Mouse (Mus musculus) intestine, postnatal 0 days (tissue): ENCODE measurements at regions not wholly inside any gene's neighbourhood (a gene's known extent, or its start where the extent isn't known, plus 50 kb on each side); places are given as distances from the start of the nearest gene placed in this dataset.

Experiments used
- ATAC-seq: fragments of 200-750 bp; cut with Nextera tagmentation; 2 replicates; pipeline ENCODE4 v1.8.0; 2017; ENCODE audit warnings: mild to moderate bottlenecking, moderate TSS enrichment, moderate library complexity
- H3K27ac ChIP-seq: fragments of 300-500 bp; sonication (generic); 2 replicates; pipeline ENCODE4 v1.5.1; 2014; ENCODE audit warnings: mild to moderate bottlenecking, low read depth, low read length, moderate library complexity
- H3K27me3 ChIP-seq: fragments of 300-500 bp; sonication (generic); replicated peaks from 2 replicates; pipeline ENCODE4 v1.6.1; 2014; ENCODE audit warnings: low read length, mixed read lengths; ENCODE audit not compliant: control insufficient read depth, insufficient read depth
- H3K36me3 ChIP-seq: fragments of 300-500 bp; sonication (generic); 2 replicates; pipeline ENCODE4 v1.6.1; 2014; ENCODE audit warnings: mild to moderate bottlenecking, moderate library complexity; ENCODE audit not compliant: control insufficient read depth, insufficient read depth
- H3K4me1 ChIP-seq: fragments of 300-500 bp; sonication (generic); replicated peaks from 2 replicates; pipeline ENCODE4 v1.6.1; 2014; ENCODE audit warnings: antibody characterized with exemption, low read length, mixed read lengths; ENCODE audit not compliant: control insufficient read depth, insufficient read depth
- H3K4me2 ChIP-seq: fragments of 300-500 bp; sonication (generic); replicated peaks from 2 replicates; pipeline ENCODE4 v1.6.1; 2014; ENCODE audit warnings: low read depth, mild to moderate bottlenecking, moderate library complexity
- H3K4me3 ChIP-seq: fragments of 300-500 bp; sonication (generic); 2 replicates; pipeline ENCODE4 v1.5.1; 2014; ENCODE audit warnings: low read depth, low read length
- H3K9ac ChIP-seq: fragments of 300-500 bp; sonication (generic); 2 replicates; pipeline ENCODE4 v1.6.1; 2014; ENCODE audit warnings: mild to moderate bottlenecking, low read depth, low read length
- H3K9me3 ChIP-seq: fragments of 300-500 bp; sonication (generic); 2 replicates; pipeline ENCODE4 v1.6.1; 2016; ENCODE audit warnings: mixed run types; ENCODE audit not compliant: control insufficient read depth
- CTCF ChIP-seq: sonication (generic); IDR thresholded peaks from 2 replicates; pipeline ENCODE4 v1.5.1; 2016; ENCODE audit warnings: low read depth, mild to moderate bottlenecking, control low read depth, antibody characterized with exemption, moderate library complexity
- WGBS: fragments of 180-500 bp; shearing (Covaris S2); extraction: QIAGEN DNeasy Blood & Tissue Kit; methylation state at CpG from one replicate; pipeline ENCODE4 v1.1.7; 2014; 5-methylcytosine and 5-hydroxymethylcytosine counted together

DNA sequence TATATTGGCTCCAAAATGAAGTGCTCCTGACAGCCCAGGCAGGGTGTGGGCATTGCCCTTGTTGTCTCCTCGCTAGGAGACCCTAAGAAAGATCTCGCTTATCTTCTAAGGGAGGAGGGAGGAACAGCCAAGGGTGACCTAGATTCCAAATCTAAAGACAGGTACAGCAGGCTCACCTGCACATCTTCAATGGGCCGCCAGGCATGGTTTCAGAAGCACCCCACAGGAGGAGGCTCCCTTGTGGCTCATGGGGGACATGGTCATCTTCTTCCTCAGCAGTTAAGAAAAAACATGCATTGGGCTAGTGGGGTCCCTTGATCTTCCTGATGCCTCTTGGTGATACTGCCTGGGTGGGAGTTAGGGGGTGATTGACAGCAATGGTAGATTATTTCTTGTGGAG is 71.0 kb upstream of the Mef2a start:
- Histone ChIP-seq H3K36me3 (no peaks in the 10 kb centered on the region), H3K27ac (no peak overlapping the region), H3K9ac (no peak overlapping the region), H3K4me3 (no peak overlapping the region), H3K27me3 (no peaks in the 10 kb centered on the region), H3K4me2 (no peak overlapping the region), H3K4me1 (0 out of 2 replicates have a peak, but pooled peaks cover 3% of the 10 kb centered on the region), H3K9me3 (no peaks in the 10 kb centered on the region)
- no peak for TF ChIP-seq CTCF
- 73% methylated on average over 3 of the region's 3 CpGs for WGBS
- ATAC-seq, result no peak

DNA sequence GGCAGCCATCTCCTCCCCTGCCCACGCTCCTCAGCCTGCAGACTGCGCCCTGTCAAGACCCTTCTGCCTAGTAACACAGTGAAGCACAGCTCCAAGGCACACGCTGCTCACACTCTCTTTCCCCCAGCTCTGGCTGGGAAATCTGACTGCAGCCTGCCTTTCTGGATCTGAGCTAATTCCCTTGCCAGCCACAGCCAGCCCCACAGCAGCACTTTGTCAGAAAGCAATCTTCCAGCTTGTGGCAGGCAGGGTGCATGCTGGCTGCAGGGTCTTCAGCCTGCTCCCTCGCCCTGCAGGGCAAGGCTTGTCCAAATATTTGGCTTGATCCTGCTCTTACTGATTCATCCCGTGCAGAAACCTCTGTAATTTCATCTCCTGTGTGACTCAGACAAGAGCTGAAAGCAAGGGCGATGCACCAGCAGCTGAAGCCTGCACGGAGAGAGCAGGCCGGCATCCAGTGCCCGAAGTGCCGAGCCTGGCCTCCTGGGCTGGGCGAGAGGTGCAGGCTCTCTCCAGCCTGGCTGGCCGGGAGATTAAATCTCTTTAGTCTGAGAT is 70.4 kb upstream of the Mef2a start:
- no peak overlapping the region for H3K4me3 ChIP-seq
- no peak for TF ChIP-seq CTCF
- no peaks in the 10 kb centered on the region for H3K9me3 ChIP-seq
- no peaks in the 10 kb centered on the region for H3K36me3 ChIP-seq
- WGBS, result 28% methylated on average over 12 of the region's 12 CpGs
- H3K27me3 ChIP-seq, result no peaks in the 10 kb centered on the region
- no peak overlapping the region for H3K27ac ChIP-seq
- ATAC-seq, result no peak
- H3K4me1 ChIP-seq, result 0 out of 2 replicates have a peak, but pooled peaks cover 3% of the 10 kb centered on the region
- no peak overlapping the region for H3K9ac ChIP-seq
- H3K4me2 ChIP-seq, result no peak overlapping the region

DNA sequence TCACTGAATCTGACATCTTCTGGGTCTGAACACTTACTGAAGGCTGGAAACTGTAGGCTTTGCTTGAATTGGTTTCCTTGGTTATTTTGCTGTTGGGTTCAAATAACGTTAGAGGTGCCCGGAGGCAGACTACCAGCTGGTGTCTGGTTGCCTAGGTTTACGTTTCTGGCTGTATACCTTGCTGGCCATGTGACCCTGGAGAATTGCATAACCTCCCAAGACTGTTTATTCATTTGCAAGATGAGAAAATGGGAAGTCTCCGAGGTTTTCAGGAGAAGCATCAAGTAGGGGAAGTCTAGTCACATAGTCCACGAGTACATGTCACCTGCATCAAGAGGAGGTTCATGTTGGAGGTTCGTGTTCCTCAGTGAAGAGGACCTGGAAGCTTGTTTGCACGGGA is 69.6 kb upstream of the Mef2a start:
- Histone ChIP-seq H3K9me3 (no peaks in the 10 kb centered on the region), H3K4me1 (0 out of 2 replicates have a peak, but pooled peaks cover 7% of the 10 kb centered on the region), H3K4me2 (no peak overlapping the region), H3K27ac (no peak overlapping the region), H3K9ac (no peak overlapping the region), H3K36me3 (no peaks in the 10 kb centered on the region), H3K27me3 (no peaks in the 10 kb centered on the region), H3K4me3 (no peak overlapping the region)
- TF ChIP-seq CTCF, result no peak
- WGBS, result 45% methylated on average over 7 of the region's 7 CpGs
- ATAC-seq, result no peak

DNA sequence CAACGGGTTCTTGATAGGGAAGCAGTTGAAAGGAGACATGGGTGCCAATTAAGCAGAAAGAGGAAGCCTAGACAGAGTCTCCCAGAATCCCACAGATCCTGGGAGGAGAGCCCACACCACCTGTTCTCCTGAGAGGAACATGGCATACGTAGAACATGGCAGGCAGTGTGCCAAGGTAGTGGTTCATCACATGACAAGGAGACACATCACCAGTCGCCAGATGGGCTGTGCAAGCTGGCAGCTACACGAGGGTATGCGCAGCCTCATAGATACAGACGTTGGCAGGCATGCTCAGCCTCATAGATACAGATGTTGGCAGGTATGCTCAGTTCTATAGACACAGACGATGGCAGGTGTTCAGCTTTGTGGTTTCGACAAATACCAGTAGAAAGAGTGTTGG is 68.1 kb upstream of the Mef2a start:
- no peak for TF ChIP-seq CTCF
- no peak for ATAC-seq
- Histone ChIP-seq H3K9me3 (no peaks in the 10 kb centered on the region), H3K27ac (no peak overlapping the region), H3K27me3 (no peaks in the 10 kb centered on the region), H3K36me3 (no peaks in the 10 kb centered on the region), H3K4me2 (no peak overlapping the region), H3K9ac (no peak overlapping the region), H3K4me3 (no peak overlapping the region), H3K4me1 (0 out of 2 replicates have a peak, but pooled peaks cover 8% of the 10 kb centered on the region)
- 92% methylated on average over 8 of the region's 8 CpGs for WGBS

DNA sequence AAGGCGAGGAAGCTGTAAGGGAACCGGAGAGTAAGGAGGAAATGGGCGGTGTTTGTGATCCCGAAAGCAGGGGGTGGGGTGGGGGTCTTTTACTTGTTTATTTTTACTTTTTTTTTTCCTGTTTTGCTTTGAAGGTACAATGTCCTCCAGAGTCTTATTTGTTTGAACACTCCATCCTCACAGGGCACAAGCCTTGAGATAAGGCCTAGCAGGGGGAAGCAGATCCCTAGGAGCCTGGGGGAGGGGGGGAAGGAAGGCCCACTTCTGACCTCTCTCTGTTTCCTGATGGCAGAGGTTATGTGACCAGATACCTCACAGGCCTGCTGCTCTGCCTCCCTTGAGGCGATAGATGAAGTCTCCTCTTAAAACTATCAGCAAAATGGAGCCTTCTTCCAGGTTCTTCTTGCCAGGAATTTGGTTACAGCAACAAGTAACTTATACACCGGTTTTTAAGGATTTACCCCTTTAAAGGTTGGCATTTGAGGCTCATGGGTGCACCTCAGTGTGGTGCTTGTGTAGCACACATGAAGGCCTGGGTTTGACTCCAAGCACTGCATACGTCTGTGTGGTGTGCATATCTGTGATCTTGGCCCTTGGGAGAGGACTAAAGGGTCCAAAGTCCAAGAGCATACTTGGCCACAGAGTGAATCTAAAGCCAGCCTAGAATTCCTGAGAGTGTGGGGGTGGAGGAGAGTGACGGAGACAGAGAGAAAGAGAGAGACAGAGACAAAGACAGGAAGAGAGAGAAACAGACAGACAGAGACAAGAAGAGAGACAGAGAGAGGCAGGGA is 64.8 kb upstream of the Mef2a start:
- Histone ChIP-seq H3K27ac (no peak overlapping the region), H3K4me3 (no peak overlapping the region), H3K27me3 (no peaks in the 10 kb centered on the region), H3K4me1 (0 out of 2 replicates have a peak, but pooled peaks cover 4% of the 10 kb centered on the region), H3K9me3 (no peaks in the 10 kb centered on the region), H3K9ac (no peak overlapping the region), H3K4me2 (no peak overlapping the region), H3K36me3 (no peaks in the 10 kb centered on the region)
- no peak for TF ChIP-seq CTCF
- ATAC-seq, result peak; percentile 73
- WGBS, result 55% methylated on average over 8 of the region's 8 CpGs

DNA sequence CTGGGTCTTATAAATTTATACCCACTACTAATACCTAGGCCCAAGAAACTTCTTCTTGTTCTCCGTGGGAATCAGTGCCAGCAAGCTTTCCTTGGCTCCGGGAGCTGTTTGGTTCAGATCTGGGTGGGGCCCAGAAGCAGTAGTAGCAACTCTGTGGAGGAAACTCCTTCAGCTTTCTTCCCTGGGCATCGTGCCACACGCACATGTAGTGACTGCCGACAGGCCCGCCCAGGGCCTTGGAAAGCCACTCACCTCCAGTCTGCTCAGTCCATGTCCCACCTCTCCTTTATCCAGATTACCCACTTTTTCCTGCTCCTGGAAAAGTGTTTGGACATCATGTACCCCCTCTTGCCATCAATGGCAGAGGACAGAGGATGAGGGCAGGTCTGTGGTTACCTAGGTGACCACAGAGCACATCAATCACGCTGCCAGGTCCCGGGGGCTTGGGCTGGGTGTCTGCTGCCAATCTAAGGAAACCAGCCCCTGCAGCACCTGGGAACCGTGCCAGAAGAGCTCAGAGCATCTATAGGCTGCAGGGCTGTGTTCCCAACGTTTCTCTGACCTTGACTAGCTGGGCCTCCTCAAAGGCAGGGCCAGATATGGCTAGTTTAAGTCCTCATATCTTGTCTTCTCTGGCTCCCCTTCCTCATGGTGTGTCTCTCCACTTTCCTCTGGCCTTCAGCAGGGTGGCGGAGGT is 63.1 kb upstream of the Mef2a start:
- no peak overlapping the region for H3K27ac ChIP-seq
- H3K4me1 ChIP-seq, result 0 out of 2 replicates have a peak, but pooled peaks cover 4% of the 10 kb centered on the region
- H3K36me3 ChIP-seq, result no peaks in the 10 kb centered on the region
- no peak overlapping the region for H3K9ac ChIP-seq
- no peak for TF ChIP-seq CTCF
- no peaks in the 10 kb centered on the region for H3K27me3 ChIP-seq
- no peaks in the 10 kb centered on the region for H3K9me3 ChIP-seq
- WGBS, result 55% methylated on average over 11 of the region's 11 CpGs
- H3K4me3 ChIP-seq, result no peak overlapping the region
- H3K4me2 ChIP-seq, result no peak overlapping the region
- ATAC-seq, result no peak
